Mouse (Mus musculus) liver, postnatal 0 days (tissue): ENCODE measurements around the gene Papln. TPM values are rescaled to one million over a fixed set of nuclear protein-coding genes. Genes with fewer than 3 reads are reported as not detected.

Source experiments
- ATAC-seq: fragments of 200-750 bp; cut with Nextera tagmentation; 2 replicates; pipeline ENCODE4 v1.8.0; 2017; ENCODE audit warnings: mild to moderate bottlenecking, moderate library complexity
- DNase-seq: peaks from one replicate; pipeline ENCODE4 v3.0.0-alpha.2; 2016
- H3K27ac ChIP-seq: fragments of 300-500 bp; sonication (generic); 2 replicates; pipeline ENCODE4 v1.5.1; 2014; ENCODE audit warnings: antibody characterized with exemption, moderate library complexity, mild to moderate bottlenecking, low read depth
- H3K27me3 ChIP-seq: fragments of 300-500 bp; sonication (generic); 2 replicates; pipeline ENCODE4 v1.6.1; 2014; ENCODE audit warnings: low read length, control low read depth, mixed read lengths; ENCODE audit not compliant: insufficient read depth
- H3K36me3 ChIP-seq: fragments of 300-500 bp; sonication (generic); replicated peaks from 2 replicates; pipeline ENCODE4 v1.6.1; 2014; ENCODE audit warnings: mild to moderate bottlenecking, control low read depth, low read length, moderate library complexity, mixed read lengths; ENCODE audit not compliant: insufficient read depth
- H3K4me1 ChIP-seq: fragments of 300-500 bp; sonication (generic); 2 replicates; pipeline ENCODE4 v1.6.1; 2014; ENCODE audit warnings: antibody characterized with exemption, mild to moderate bottlenecking, control low read depth; ENCODE audit not compliant: insufficient read depth
- H3K4me2 ChIP-seq: fragments of 300-500 bp; sonication (generic); 2 replicates; pipeline ENCODE4 v1.6.1; 2014; ENCODE audit warnings: low read depth, mild to moderate bottlenecking, low read length, moderate library complexity, mixed read lengths
- H3K4me3 ChIP-seq: fragments of 300-500 bp; sonication (generic); 2 replicates; pipeline ENCODE4 v1.5.1; 2014; ENCODE audit warnings: low read depth, low read length
- H3K9ac ChIP-seq: fragments of 300-500 bp; sonication (generic); replicated peaks from 2 replicates; pipeline ENCODE4 v1.6.1; 2014; ENCODE audit warnings: mild to moderate bottlenecking, moderate library complexity
- H3K9me3 ChIP-seq: fragments of 300-500 bp; sonication (generic); 2 replicates; pipeline ENCODE4 v1.6.1; 2016; ENCODE audit warnings: mild to moderate bottlenecking, control low read depth, low read length, mixed read lengths
- CTCF ChIP-seq: sonication (generic); IDR thresholded peaks from 2 replicates; pipeline ENCODE4 v1.5.1; 2016; ENCODE audit warnings: antibody characterized with exemption, low read depth
- EP300 ChIP-seq: IDR thresholded peaks from 2 replicates; pipeline ENCODE4 v1.6.1; 2016; ENCODE audit warnings: antibody characterized with exemption, low read depth, mild to moderate bottlenecking
- WGBS: fragments of 180-500 bp; shearing (Covaris S2); extraction: QIAGEN DNeasy Blood & Tissue Kit; methylation state at CpG from one replicate; pipeline ENCODE4 v1.1.7; 2014; ENCODE audit not compliant: insufficient replicate concordance; 5-methylcytosine and 5-hydroxymethylcytosine counted together
- polyA plus RNA-seq: library from polyadenylated mRNA; unstranded; fragments of >200 nt; fragmentation: Nextera tagmentation; extraction: Ambion mirVana; gene quantifications from 2 replicates; pipeline ENCODE4 v1.2.1, GENCODE M21; 2015

The Papln gene
- polyA plus RNA-seq, 1 experiment from 2014 or later: 0.15 TPM

- ATAC-seq: no peak
- no peak overlapping the region for H3K4me3 ChIP-seq
- WGBS: 64% methylated on average over 3 of the region's 3 CpGs
These were observed 67.0 kb downstream of the Papln start for GRCm38 (mm10) chr12:83830424-83830823.

GRCm38 (mm10) chr12:83833979-83834378 is 70.5 kb downstream of the Papln start:
- no peak overlapping the region for H3K27ac ChIP-seq
- no peaks in the 10 kb centered on the region for H3K4me1 ChIP-seq
- no peak for TF ChIP-seq EP300
- no peak for TF ChIP-seq CTCF
- H3K4me3 ChIP-seq: no peak overlapping the region
- DNase-seq (no peak), ATAC-seq (no peak)
- WGBS: 92% methylated on average over 3 of the region's 3 CpGs
- no peak overlapping the region for H3K9ac ChIP-seq
- no peak overlapping the region for H3K4me2 ChIP-seq
- no peaks in the 10 kb centered on the region for H3K9me3 ChIP-seq
- peaks cover 28% of the 10 kb centered on the region for H3K36me3 ChIP-seq
- no peaks in the 10 kb centered on the region for H3K27me3 ChIP-seq

More at GRCm38 (mm10) chr12:83830424-83830823, 67.0 kb downstream of the Papln start:
- no peak overlapping the region for H3K4me2 ChIP-seq
- TF ChIP-seq EP300 (no peak), CTCF (no peak)
- H3K9me3 ChIP-seq: no peaks in the 10 kb centered on the region
- H3K27ac ChIP-seq: no peak overlapping the region
- H3K36me3 ChIP-seq: peaks cover 21% of the 10 kb centered on the region
- H3K4me1 ChIP-seq: no peaks in the 10 kb centered on the region
- H3K9ac ChIP-seq: no peak overlapping the region
- DNase-seq: no peak
- no peaks in the 10 kb centered on the region for H3K27me3 ChIP-seq

- no peaks in the 10 kb centered on the region for H3K4me1 ChIP-seq
- no peak overlapping the region for H3K4me2 ChIP-seq
- ATAC-seq (no peak), DNase-seq (no peak)
- peaks cover 21% of the 10 kb centered on the region for H3K36me3 ChIP-seq
- H3K27me3 ChIP-seq: no peaks in the 10 kb centered on the region
- H3K9ac ChIP-seq: no peak overlapping the region
- H3K9me3 ChIP-seq: no peaks in the 10 kb centered on the region
- TF ChIP-seq EP300 (no peak), CTCF (no peak)
- no peak overlapping the region for H3K4me3 ChIP-seq
- no peak overlapping the region for H3K27ac ChIP-seq
- 85% methylated on average over 10 of the region's 10 CpGs for WGBS
These were observed 78.2 kb downstream of the Papln start for GRCm38 (mm10) chr12:83841409-83842190.

Other genes starting within 250 kb of the Papln start
- gene Dcaf4, start 243.2 kb upstream of the Papln start, polyA plus RNA-seq: 6.8 and 8.0 TPM in 2 replicates
- gene Zfyve1, start 166.4 kb upstream of the Papln start, polyA plus RNA-seq: 5.5 and 6.4 TPM in 2 replicates
- 81.7 and 85.0 TPM in 2 replicates for gene Rbm25, start 132.4 kb upstream of the Papln start, polyA plus RNA-seq
- 18.2 and 18.6 TPM in 2 replicates for gene Psen1, start 75.5 kb upstream of the Papln start, polyA plus RNA-seq
- gene Numb, start 158.3 kb downstream of the Papln start, polyA plus RNA-seq: 13.0 and 14.5 TPM in 2 replicates
- 6.2 and 8.1 TPM in 2 replicates for gene Riox1, start 187.0 kb downstream of the Papln start, polyA plus RNA-seq
- gene Heatr4, start 221.2 kb downstream of the Papln start, polyA plus RNA-seq: not detected in 2 replicates
- 32.8 and 39.4 TPM in 2 replicates for gene Acot2, start 224.2 kb downstream of the Papln start, polyA plus RNA-seq
- 87.8 and 106 TPM in 2 replicates for gene Acot1, start 245.9 kb downstream of the Papln start, polyA plus RNA-seq